Mouse (Mus musculus): ENCODE data around the gene Bag3. TPM values are rescaled to one million over a fixed set of nuclear protein-coding genes. Genes with fewer than 3 reads are reported as not detected.
A peak's percentile ranks its signal among the peaks of the same experiment; 100 is the strongest.

Gene Bag3
- polyA plus RNA-seq, 1 experiment = 4.2 TPM

DNA sequence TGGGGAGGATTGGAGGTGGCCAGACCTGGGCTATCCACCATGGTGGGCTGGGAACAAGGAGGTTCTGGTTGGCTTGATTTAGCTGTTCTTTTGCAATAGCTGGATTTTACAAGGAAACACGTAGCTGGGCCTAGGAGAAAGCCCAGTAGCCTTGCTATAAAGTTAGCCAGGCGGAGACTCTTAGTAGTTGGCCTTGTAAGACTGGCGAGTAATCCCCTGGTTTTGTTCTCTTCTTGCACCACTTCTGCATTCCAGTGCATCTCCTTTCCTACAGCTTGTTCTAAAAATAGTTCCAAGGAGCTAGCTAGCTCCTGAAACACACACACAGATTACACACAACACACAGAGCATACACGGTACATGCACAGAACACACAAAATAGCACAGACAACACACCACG, 15.4 kb downstream of the Bag3 start:
- no peak for DNase-seq (ENCODE audit: low read depth)
- TF ChIP-seq POLR2A (IDR thresholded peaks at IDR 0.05; ENCODE audit: borderline replicate concordance, extremely low read depth, insufficient read depth, insufficient read length, poor library complexity, severe bottlenecking) = no peak
- no peak for TF ChIP-seq CTCF (IDR thresholded peaks at IDR 0.05; ENCODE audit: borderline replicate concordance, extremely low read depth, insufficient read depth, insufficient read length)

DNA sequence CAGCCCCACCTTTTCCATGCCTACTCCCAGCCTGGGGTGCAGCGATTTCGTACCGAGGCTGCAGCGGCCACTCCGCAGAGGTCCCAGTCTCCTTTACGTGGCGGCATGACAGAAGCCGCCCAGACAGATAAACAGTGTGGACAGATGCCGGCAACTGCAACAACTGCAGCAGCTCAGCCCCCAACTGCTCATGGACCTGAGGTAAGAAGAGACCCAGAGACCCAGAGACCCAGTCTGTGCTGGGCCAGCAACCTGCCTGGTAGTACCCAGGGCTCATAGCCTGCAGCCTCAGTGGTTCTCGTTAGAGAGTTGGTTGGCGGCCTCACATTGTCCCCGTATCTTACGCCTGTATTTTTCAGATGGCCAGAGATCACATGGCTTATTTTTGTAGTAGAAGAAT, 16.7 kb downstream of the Bag3 start:
- DNase-seq (ENCODE audit: low read depth) = no peak
- no peak for TF ChIP-seq POLR2A (IDR thresholded peaks at IDR 0.05; ENCODE audit: borderline replicate concordance, extremely low read depth, insufficient read depth, insufficient read length, poor library complexity, severe bottlenecking)
- TF ChIP-seq CTCF (IDR thresholded peaks at IDR 0.05; ENCODE audit: borderline replicate concordance, extremely low read depth, insufficient read depth, insufficient read length) = no peak

DNA sequence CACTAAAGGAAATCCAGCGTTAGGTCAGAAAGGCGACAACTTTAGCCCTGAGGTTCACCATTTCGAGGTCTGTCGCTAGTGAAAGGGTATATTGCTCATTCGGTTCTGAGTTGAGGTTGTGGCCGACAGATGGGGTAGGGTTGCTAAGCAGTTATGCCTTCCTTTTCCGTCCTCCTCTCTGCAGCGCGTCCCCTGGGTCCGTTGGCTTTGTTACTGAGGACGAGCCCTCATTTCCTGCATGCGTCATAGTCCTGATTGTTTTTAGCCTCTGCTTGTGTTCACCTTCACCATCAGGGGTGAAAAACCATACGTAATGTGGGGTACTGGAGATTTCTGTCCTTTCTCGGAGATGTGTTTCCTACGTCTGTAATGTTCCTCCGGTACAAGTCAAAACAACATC, 17.3 kb downstream of the Bag3 start:
- TF ChIP-seq POLR2A (IDR thresholded peaks at IDR 0.05; ENCODE audit: borderline replicate concordance, extremely low read depth, insufficient read depth, insufficient read length, poor library complexity, severe bottlenecking) = no peak
- TF ChIP-seq CTCF (IDR thresholded peaks at IDR 0.05; ENCODE audit: borderline replicate concordance, extremely low read depth, insufficient read depth, insufficient read length) = no peak
- no peak for DNase-seq (ENCODE audit: low read depth)

DNA sequence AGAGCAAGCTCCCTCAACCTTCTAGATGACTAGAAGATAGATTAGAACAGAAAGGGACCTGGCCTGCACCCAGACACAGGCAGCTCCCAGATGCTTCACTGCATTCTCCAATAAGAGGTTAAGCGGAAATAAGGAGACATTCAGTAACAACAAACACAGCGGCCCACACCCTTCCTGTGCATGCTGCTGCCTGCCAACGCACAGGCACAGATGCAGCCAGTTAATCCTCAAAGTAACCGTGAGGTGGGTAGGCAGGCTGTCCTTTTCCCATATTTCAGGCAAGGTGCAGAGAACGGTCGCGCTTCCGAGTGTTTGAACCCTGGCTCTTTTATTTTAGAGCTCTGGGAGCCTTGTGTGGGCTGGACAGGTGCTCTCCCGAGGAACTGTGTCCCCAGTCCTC, 17.8 kb downstream of the Bag3 start:
- peak; percentile 34 for DNase-seq (ENCODE audit: low read depth)
- TF ChIP-seq CTCF (IDR thresholded peaks at IDR 0.05; ENCODE audit: borderline replicate concordance, extremely low read depth, insufficient read depth, insufficient read length) (no peak), POLR2A (IDR thresholded peaks at IDR 0.05; ENCODE audit: borderline replicate concordance, extremely low read depth, insufficient read depth, insufficient read length, poor library complexity, severe bottlenecking) (no peak)

DNA sequence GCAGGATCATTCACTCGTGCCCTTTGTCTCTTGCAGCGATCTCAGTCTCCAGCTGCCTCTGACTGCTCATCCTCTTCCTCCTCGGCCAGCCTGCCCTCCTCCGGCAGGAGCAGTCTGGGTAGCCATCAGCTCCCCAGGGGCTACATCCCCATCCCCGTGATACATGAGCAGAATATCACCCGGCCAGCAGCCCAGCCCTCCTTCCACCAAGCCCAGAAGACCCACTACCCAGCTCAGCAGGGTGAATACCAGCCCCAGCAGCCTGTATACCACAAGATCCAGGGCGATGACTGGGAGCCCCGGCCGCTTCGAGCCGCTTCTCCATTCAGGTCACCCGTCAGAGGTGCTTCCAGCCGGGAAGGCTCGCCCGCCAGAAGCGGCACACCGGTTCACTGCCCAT, 18.4 kb downstream of the Bag3 start:
- no peak for TF ChIP-seq CTCF (IDR thresholded peaks at IDR 0.05; ENCODE audit: borderline replicate concordance, extremely low read depth, insufficient read depth, insufficient read length)
- TF ChIP-seq POLR2A (IDR thresholded peaks at IDR 0.05; ENCODE audit: borderline replicate concordance, extremely low read depth, insufficient read depth, insufficient read length, poor library complexity, severe bottlenecking) = no peak
- DNase-seq (ENCODE audit: low read depth) = no peak

DNA sequence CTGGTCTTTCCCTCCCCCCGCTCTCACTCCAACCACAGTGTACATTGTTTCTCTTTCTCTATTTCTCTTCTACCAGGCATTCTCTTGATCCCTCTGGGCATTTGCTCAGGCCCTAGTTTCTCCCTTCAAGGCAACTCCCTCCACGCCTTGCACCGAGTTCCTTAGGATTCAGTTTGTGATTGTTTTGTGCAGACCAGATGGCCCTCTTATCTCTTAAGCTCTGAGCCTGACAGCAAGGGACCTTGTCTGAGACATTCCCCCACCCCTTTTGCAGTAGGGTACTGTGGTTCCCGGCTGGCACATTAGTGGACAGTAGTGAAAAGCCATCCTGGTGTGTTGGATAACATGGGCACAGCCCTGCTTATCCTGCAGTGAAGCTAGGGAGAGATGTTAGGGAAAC, 19.1 kb downstream of the Bag3 start:
- no peak for DNase-seq (ENCODE audit: low read depth)
- TF ChIP-seq CTCF (IDR thresholded peaks at IDR 0.05; ENCODE audit: borderline replicate concordance, extremely low read depth, insufficient read depth, insufficient read length) (no peak), POLR2A (IDR thresholded peaks at IDR 0.05; ENCODE audit: borderline replicate concordance, extremely low read depth, insufficient read depth, insufficient read length, poor library complexity, severe bottlenecking) (no peak)

DNA sequence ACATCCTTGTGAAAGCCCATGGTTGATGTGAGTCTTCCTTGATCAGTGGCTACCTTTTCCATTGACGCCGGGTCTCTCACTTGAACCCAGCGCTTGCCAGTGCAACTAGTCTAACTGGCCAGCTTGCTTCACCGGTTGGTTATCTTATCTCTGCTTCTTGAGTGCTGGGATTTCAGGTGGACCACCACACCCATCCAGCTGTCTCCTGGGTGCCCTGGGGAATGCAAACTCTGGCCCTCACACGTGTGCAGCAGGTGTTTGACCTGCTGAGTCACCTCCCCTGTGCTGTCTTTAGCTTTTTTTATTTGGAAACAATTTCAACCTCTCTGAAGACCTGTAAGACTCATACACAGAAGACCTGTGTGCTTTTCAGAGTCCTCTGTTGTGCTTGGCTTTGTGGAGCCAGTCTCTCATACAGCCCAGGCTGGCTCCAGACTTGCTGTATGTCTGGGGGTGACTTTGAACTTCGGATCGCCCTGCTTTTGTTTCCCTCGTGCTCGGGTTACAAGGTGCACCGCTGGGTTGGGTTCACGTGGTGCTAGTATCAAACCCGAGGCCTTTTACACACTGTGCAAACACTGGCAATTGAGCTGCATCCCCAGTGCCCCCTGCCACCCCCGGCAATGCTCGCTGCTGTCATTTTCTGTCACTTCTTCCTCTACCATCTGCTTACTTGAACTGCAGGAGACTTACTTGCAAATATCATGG, 19.9 kb downstream of the Bag3 start:
- TF ChIP-seq POLR2A (IDR thresholded peaks at IDR 0.05; ENCODE audit: borderline replicate concordance, extremely low read depth, insufficient read depth, insufficient read length, poor library complexity, severe bottlenecking) = no peak
- TF ChIP-seq CTCF (IDR thresholded peaks at IDR 0.05; ENCODE audit: borderline replicate concordance, extremely low read depth, insufficient read depth, insufficient read length) = no peak
- DNase-seq (ENCODE audit: low read depth) = no peak

DNA sequence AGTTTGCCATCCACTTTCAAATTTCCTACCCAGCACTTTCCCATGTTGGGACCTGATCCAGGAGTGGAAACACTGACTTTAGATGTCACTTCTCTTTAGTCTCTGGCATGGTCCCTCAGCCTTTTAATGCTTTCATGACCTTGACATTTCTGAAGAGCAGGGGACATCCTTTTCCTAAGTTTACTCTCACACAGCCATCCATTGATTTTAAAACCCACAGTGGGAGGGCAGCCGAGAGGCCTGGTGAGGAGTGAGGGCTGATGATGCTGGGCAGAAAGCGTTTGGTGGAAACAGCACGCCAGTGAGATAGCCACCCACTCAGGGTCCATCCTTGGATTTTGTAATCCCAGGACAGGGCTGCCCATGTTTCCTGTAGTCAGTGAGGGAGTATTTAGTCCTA, 20.5 kb downstream of the Bag3 start:
- no peak for DNase-seq (ENCODE audit: low read depth)
- TF ChIP-seq POLR2A (IDR thresholded peaks at IDR 0.05; ENCODE audit: borderline replicate concordance, extremely low read depth, insufficient read depth, insufficient read length, poor library complexity, severe bottlenecking) = no peak
- no peak for TF ChIP-seq CTCF (IDR thresholded peaks at IDR 0.05; ENCODE audit: borderline replicate concordance, extremely low read depth, insufficient read depth, insufficient read length)

DNA sequence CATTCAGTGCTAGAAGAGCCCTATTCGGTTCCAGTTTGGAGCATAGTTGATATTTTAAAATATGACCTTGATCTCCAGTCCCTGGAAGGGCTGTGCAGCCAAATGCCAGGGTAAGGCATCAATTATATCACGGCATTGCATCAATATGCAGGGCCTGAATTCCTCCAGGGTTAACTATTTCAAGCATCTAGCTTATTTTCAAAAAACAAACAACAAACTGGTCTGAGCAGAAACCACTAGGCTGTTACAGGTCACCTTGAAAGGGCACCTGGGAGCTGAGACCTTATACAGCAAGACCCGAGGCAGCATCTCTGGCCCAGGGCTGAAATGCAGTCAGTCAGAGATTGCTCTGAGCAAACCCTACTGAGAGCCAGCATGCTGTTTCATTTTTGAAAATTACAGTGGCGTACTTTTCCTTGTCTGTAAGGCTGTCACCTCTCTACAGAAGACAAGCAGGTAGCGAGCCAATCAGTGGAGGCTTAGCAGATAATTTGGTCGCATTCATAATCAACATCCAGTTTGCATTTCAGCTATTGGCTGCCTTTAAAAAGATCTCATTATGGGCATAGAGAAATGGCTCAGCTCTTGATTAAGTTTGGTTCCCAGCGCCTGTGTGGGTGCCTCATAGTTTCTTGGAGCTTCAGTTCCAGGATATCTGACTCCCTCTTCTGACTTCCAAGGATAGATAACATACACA, 21.3 kb downstream of the Bag3 start:
- no peak for TF ChIP-seq CTCF (IDR thresholded peaks at IDR 0.05; ENCODE audit: borderline replicate concordance, extremely low read depth, insufficient read depth, insufficient read length)
- DNase-seq (ENCODE audit: low read depth) = peak; percentile 59

DNA sequence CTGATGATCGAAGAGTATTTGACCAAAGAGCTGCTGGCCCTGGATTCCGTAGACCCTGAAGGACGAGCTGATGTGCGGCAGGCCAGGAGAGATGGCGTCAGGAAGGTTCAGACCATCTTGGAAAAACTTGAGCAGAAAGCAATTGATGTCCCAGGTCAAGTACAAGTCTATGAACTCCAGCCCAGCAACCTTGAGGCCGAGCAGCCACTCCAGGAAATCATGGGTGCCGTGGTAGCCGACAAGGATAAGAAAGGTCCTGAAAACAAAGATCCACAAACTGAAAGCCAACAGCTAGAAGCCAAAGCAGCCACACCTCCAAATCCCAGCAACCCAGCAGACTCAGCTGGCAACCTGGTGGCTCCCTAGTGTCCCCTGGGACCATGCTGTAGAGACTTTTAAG, 22.6 kb downstream of the Bag3 start:
- TF ChIP-seq POLR2A (IDR thresholded peaks at IDR 0.05; ENCODE audit: borderline replicate concordance, extremely low read depth, insufficient read depth, insufficient read length, poor library complexity, severe bottlenecking) (no peak), CTCF (IDR thresholded peaks at IDR 0.05; ENCODE audit: borderline replicate concordance, extremely low read depth, insufficient read depth, insufficient read length) (no peak)
- no peak for DNase-seq (ENCODE audit: low read depth)

DNA sequence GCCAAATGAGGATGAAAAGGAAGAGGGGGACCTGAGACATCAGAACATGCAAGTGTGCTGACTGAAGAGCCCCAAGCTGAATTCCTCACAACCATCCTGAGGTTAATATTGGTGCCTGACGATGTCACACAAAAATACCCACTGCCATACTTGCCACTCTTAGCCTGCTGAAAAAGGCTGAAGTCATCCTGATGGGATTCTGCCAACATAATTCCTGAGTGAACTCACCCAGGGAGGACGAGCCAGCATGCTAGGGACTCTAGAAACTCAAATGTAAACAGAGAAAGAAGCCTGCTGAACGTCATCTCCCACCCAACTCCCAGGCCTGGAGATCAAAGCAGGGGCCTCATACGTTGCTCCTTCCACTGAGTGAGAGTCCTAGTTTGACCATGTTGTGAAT, 25.7 kb downstream of the Bag3 start:
- TF ChIP-seq POLR2A (IDR thresholded peaks at IDR 0.05; ENCODE audit: borderline replicate concordance, extremely low read depth, insufficient read depth, insufficient read length, poor library complexity, severe bottlenecking) (no peak), CTCF (IDR thresholded peaks at IDR 0.05; ENCODE audit: borderline replicate concordance, extremely low read depth, insufficient read depth, insufficient read length) (no peak)
- no peak for DNase-seq (ENCODE audit: low read depth)

Measured in brain, embryonic 14.5 days (tissue).